Mouse (Mus musculus): Measurements from ENCODE around the gene Rnasek. TPM values are rescaled to one million over a fixed set of nuclear protein-coding genes. Genes with fewer than 3 reads are reported as not detected.

The Rnasek gene
- total RNA-seq, 2 experiments from 2014 or later, result 109 to 117 TPM

DNA sequence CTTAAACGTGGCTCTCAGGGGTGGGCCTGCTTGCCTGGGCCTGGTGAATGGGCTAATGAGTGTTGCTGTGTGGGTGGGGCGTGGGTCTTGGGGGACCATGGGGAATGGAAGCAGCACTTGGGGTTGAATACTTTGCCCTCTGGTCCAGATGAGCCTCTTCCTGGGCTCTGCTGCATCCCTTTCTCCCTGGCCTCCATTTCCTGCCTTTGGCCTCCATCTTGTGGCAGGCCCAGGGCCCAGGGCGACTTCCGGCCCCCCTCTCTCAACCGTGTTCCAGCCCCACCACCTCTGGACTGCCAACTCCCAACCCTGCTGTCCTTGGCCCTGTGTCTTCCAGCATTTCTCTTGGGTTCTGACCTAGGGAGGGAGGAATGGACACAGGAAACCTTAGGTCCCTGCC, 5.6 kb downstream of the Rnasek start:
- TF ChIP-seq CTCF (IDR thresholded peaks at IDR 0.05), result no peak
- Histone ChIP-seq H3K4me3 (peak overlapping the region; percentile 85), H3K27ac (peak overlapping the region; percentile 92)
- peak; percentile 78 for DNase-seq
- intact Hi-C loops (cut with DNase I), result no loop called here

DNA sequence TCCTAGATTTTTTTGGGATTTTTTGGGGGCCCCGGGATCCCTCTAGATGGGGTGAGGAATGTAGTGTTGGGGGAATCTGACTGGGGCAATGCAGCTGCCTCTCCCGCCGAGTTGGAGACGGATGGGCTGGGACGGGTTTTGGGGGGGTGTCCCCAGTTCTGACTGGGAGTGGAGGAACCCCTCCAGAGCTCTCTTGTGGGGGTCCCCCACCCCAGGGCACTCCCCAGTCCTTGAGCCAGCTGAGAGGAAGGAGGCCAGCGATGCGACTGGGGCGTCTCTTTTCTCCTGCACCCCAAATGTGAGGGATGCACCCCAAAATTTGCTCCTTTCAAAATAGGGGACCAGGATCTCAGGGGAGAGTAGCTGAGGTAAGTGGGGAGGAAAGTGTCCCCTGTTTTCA, 6.6 kb downstream of the Rnasek start:
- no peak for TF ChIP-seq CTCF (IDR thresholded peaks at IDR 0.05)
- intact Hi-C loops (cut with DNase I), result no loop called here
- Histone ChIP-seq H3K4me3 (peak overlapping the region; percentile 85), H3K27ac (peak overlapping the region; percentile 92)
- peak; percentile 55 for DNase-seq

DNA sequence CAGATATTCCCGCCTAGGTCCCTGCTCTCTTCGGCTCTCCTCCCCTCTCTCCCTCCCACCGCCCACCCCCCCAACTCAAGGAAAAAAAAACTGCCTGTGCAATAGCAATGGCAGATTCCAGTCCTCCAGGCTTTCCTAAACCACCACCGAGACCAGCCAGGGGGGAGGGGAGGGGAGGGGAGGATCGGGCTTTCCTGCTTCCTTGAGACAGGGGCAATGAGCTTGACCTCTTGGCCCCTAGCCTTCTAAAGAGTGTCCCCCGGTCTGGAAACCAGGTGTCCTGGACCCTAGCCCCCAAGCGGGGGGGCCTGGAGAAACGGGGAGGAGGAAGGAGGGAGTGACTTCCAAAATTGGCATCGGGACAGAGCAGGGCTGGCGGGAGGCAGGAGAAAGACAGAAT, 7.1 kb downstream of the Rnasek start:
- TF ChIP-seq CTCF (IDR thresholded peaks at IDR 0.05), result no peak
- intact Hi-C loops (cut with DNase I), result no loop called here
- Histone ChIP-seq H3K27ac (peak overlapping the region; percentile 92), H3K4me3 (peak overlapping the region; percentile 85)
- peak; percentile 68 for DNase-seq

DNA sequence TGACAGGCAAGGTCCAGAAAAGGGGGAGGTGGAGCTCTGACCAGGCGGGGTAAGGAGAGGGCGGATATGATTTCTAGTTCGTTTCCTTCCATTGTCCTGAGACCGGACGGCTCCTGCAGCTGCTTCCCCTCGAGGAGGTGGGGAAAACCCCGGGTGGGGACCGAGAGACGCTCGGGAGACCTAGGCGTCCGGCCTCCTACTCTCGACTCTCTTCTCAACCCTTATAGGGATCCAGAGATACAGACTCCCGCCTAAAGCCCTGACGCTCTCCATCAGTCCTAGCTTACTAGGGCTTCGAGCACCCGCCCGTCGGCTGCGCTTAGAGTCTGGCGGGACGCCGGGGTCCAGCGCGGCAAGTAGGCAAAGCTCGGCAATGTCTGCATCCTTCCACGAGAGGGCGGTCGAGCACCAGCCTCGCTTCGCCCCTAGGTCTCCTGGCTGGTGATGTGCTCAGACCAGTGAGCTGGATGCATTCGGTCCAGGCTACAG, 9.4 kb downstream of the Rnasek start:
- Histone ChIP-seq H3K27ac (peak overlapping the region; percentile 92), H3K4me3 (peak overlapping the region; percentile 73)
- peak; percentile 100 for TF ChIP-seq CTCF (IDR thresholded peaks at IDR 0.05)
- intact Hi-C loops (cut with DNase I), result no loop called here
- peak; percentile 90 for DNase-seq

DNA sequence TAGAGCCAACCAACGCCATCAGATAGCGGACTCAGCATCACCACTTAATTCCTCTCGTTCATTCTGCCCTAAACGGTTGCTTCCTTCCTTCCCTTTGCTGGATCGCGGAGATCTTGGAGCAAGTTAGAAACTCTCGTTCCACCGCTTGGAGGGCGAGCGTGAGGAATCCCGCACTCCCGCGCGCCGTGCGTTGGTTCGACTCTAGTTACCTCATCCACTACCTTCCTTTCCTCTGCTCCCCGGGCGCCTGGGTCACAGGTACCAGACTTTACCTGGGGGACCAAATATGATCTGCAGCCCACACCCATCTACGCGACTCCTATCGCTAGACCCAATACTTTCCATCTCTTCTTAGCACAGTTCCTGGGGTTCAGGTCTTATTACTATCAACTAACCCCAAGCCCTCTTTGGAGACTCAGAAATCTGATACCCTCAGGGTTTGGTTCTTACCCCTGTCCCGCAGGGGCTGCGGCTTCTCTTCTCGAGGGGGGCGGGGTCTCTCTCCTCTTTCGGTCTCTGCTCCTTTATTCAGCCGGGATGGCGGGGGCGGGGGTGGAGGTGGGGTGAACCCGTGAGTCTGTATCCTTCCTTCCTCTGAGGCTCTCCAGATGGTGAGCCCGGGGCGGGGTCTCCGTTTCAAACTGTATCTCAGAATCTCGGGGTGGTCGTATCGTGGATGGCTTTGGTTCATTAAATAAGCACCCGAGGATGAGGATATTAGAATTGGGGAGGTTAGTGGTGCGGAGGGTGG, 10.2 kb downstream of the Rnasek start, which contains the start of gene Bcl6b:
Gene Bcl6b (minus strand): TSS at position 539 of the 751 bp plus-strand sequence.
- intact Hi-C loops (cut with DNase I), result no loop called here
- peak within 1 kb of the TSS; percentile 92 for H3K27ac ChIP-seq
- no peak for TF ChIP-seq CTCF (IDR thresholded peaks at IDR 0.05)
- peak within 1 kb of the TSS; percentile 73 for H3K4me3 ChIP-seq
- DNase-seq, result no peak

DNA sequence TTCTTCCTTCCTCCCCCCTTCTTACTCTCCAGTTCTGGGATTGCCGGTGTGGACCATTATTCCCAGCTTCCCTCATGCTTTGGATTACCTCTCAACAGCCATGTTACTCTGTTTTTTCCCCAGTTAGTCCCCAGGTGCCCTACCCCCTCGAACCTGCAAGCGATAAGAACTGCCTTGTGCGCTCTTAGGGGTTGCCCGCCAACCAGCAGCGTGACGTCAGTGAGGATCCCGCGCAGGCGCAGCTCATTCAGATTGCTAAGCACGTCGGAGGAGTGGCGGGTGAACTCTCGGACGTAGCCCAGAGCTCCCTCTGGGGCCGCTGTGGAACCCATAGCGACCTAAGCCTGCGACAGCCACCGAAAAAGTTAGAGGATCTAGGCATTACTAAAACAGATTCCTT, 10.8 kb downstream of the Rnasek start:
- peak; percentile 85 for DNase-seq
- Histone ChIP-seq H3K4me3 (peak overlapping the region; percentile 73), H3K27ac (peak overlapping the region; percentile 92)
- intact Hi-C loops (cut with DNase I), result no loop called here
- no peak for TF ChIP-seq CTCF (IDR thresholded peaks at IDR 0.05)

DNA sequence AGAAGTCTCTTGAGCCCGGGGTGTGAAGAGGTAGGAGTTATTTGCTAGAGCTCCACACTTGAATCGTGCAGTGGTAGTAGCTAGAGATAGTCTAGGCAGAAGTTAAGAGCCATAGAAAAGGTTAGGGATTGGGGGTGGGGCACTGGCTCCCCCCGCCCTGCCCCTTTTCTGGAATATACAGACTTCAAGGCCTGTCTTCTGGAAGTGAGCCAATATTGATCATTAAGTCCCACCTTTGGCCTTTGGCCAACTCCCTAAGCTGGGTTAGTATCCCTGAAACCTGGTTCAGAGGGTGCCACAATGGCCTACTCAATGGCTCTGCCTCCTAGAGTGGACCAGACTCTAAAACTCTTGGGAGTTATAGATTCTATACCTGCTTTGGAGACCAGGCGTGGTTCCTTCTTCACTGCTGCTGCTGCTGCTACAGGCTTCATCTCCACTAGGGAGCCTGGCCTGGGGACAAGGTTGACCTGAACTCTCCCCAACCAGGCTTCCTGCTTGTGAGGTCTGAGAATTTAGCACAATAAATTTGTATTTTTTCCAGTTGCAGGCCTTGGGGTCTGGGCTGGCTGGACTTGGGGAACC, 11.9 kb downstream of the Rnasek start:
- peak overlapping the region; percentile 73 for H3K4me3 ChIP-seq
- no peak for TF ChIP-seq CTCF (IDR thresholded peaks at IDR 0.05)

DNA sequence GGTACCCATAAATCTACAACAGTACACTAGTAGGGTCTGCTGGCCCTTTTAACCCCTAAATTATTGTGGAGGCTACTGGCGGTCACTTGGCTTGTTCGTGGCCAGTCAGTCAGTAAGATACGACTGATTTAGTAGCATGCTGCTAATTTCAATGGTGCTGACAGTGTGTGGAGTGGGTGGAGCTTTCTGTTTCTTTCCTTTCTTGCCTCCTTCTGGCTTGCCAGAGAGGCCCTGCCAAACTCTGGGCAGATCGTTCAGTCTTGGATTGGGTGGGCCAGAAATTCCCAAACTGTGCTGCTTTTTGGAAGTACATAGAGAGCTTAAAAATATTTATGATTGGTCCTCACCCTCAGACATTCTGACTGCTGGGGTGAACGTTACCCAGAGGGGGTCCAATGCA, 12.5 kb downstream of the Rnasek start:
- no peak for DNase-seq
- H3K4me3 ChIP-seq, result peak overlapping the region; percentile 73
- no peak for TF ChIP-seq CTCF (IDR thresholded peaks at IDR 0.05)
- intact Hi-C loops (cut with DNase I), result no loop called here
- peak overlapping the region; percentile 92 for H3K27ac ChIP-seq

More for the DNA sequence above, 11.9 kb downstream of the Rnasek start:
- H3K27ac ChIP-seq, result peak overlapping the region; percentile 92
- no peak for DNase-seq
- intact Hi-C loops (cut with DNase I), result no loop called here

DNA sequence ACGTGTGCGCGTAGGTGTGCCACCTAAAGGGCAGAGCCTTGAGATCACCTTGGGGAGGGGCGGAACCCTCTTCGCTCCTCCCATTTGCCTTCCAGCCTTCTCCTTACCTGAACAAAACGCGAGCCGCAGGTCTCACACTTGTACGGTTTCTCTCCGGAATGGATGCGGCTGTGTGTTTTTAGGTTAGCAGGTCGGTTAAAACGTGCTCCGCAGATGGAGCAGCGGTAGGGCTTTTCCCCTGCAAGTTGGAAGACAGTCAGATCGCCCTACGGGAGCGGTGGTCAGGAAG, 13.1 kb downstream of the Rnasek start:
- no peak for DNase-seq
- peak overlapping the region; percentile 92 for H3K27ac ChIP-seq
- TF ChIP-seq CTCF (IDR thresholded peaks at IDR 0.05), result no peak
- intact Hi-C loops (cut with DNase I), result no loop called here
- H3K4me3 ChIP-seq, result peak overlapping the region; percentile 73

DNA sequence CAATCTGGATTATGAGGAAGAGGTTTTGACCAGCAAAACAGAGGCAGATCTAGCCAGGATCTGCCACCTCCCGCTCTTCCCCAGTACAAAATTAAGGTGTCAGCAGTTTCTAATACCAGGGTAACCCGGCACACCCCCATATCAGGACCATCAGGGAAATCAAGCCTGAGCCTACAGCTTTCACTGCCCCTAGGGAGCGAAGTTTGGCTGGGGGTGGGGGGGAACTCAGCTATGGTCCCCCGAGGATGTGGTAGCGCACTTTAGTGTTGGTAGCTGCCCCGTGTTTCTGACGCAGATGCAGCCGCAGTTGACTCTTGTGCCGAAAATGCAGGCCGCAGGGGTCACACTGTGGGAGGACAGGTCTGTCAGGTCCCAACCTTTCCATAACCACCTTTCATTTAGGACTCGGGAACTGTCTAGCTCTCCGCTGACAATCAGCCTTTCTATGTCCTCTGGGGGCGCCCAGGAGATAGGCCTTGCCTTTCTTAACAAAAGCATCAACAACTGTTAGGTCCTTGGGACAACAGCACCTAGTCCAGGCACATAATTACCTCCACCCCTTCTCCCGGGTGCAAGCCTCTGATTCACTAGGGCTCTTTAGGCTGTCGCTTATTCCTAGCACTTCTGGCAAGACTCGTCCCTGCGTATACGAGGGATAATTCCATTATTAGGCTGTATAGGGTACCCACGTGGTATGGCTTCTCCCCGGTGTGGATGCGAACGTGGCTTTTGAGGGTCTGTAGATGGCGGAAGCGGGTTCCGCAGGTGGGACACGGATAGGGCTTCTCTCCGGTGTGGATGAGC, 13.6 kb downstream of the Rnasek start:
- H3K27ac ChIP-seq, result peak overlapping the region; percentile 92

DNA sequence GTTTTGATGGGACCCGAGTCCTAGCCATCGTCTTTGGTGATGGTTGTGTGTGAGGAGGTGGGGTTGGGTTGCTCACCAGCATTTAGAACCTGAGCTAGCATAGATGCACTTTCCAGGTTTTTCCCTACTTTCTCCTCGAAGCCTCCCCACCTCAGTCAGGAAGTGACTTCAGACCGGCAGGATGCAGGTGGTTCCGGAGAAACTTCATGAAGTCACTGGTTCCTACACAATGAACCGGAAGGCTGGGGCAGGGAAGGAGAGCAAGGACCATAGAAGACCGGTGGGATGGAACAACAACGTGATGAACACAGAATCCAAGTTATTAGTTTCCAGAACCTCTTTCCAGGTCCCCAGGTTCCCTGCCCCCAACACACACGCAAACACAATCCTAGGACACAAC, 15.9 kb downstream of the Rnasek start:
- TF ChIP-seq CTCF (IDR thresholded peaks at IDR 0.05), result no peak
- DNase-seq, result no peak
- Histone ChIP-seq H3K27ac (peak overlapping the region; percentile 92), H3K4me3 (peak overlapping the region; percentile 78)
- intact Hi-C loops (cut with DNase I), result no loop called here

More for the DNA sequence above, 13.6 kb downstream of the Rnasek start:
- TF ChIP-seq CTCF (IDR thresholded peaks at IDR 0.05), result no peak
- peak; percentile 19 for DNase-seq
- intact Hi-C loops (cut with DNase I), result no loop called here
- H3K4me3 ChIP-seq, result peak overlapping the region; percentile 73

DNA sequence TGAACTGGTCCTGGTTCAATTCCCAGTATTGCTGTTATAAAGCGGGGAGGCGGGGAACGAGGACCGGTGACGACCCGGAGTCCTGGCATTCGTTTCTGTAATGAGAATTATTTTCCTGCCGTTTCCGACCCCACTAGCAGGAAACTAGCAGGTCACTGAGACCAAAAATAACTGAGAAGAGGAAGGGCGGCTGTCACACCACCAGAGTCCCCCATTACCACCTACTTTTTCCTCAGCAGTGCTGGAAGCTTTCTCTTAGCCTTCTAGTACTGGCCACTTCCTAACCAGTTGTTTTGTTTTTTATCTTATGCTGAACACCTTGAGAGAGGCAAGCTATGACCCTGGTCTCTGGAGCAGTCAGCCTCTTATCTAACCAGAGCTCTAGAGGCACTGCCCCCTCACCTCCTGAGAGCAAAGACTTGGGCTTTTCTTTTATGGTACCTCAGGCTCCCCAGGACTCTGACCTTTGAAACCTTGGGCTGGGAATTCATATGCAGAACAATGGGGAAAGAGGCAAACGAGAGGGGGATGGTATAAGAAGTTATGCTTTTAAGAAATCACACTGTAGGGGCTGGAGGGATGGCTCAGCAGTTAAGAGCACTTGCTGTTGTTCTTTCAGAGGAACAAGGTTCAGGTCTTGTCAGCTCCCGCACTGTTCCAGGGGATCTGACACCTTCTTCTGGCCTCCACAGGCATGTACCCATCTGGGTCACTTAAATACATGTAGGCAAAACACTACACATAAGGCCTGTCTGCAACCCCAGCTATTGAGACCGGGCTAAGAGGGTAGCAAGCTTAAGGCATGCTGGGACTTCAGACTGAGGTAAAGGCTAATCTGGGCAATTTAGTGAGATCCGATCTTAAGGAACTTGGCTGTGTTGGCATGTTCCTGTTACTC, 17.8 kb downstream of the Rnasek start:
- Histone ChIP-seq H3K27ac (peak overlapping the region; percentile 90), H3K4me3 (peak overlapping the region; percentile 78)
- DNase-seq, result no peak
- intact Hi-C loops (cut with DNase I), result no loop called here
- TF ChIP-seq CTCF (IDR thresholded peaks at IDR 0.05), result no peak

Data from gastrocnemius, adult 2 months (tissue).